Mouse (Mus musculus) limb, embryonic 13.5 days (tissue): ENCODE results near the gene Esm1. TPM values are rescaled to one million over a fixed set of nuclear protein-coding genes. Genes with fewer than 3 reads are reported as not detected.

Source experiments
- ATAC-seq: fragments of 200-750 bp; cut with Nextera tagmentation; 2 replicates; pipeline ENCODE4 v1.8.0; 2017; ENCODE audit warnings: low read depth, moderate number of reproducible peaks, moderate TSS enrichment; ENCODE audit not compliant: low FRiP score
- H3K27ac ChIP-seq: fragments of 300-500 bp; sonication (generic); 2 replicates; pipeline ENCODE4 v1.5.1; 2015; ENCODE audit warnings: inconsistent platforms, mild to moderate bottlenecking, moderate library complexity
- H3K27me3 ChIP-seq: fragments of 300-500 bp; sonication (generic); 2 replicates; pipeline ENCODE4 v1.6.1; 2015; ENCODE audit warnings: mild to moderate bottlenecking, inconsistent platforms
- H3K36me3 ChIP-seq: fragments of 300-500 bp; sonication (generic); 2 replicates; pipeline ENCODE4 v1.6.1; 2015; ENCODE audit warnings: inconsistent platforms, mild to moderate bottlenecking, moderate library complexity
- H3K4me1 ChIP-seq: fragments of 300-500 bp; sonication (generic); 2 replicates; pipeline ENCODE4 v1.6.1; 2015; ENCODE audit warnings: inconsistent platforms
- H3K4me2 ChIP-seq: fragments of 300-500 bp; sonication (generic); replicated peaks from 2 replicates; pipeline ENCODE4 v1.6.1; 2015; ENCODE audit warnings: inconsistent platforms, mild to moderate bottlenecking, moderate library complexity
- H3K4me3 ChIP-seq: fragments of 300-500 bp; sonication (generic); 2 replicates; pipeline ENCODE4 v1.5.1; 2015; ENCODE audit warnings: moderate library complexity, mild to moderate bottlenecking, inconsistent platforms
- H3K9ac ChIP-seq: fragments of 300-500 bp; sonication (generic); 2 replicates; pipeline ENCODE4 v1.6.1; 2015; ENCODE audit warnings: mild to moderate bottlenecking, inconsistent platforms
- H3K9me3 ChIP-seq: fragments of 300-500 bp; sonication (generic); 2 replicates; pipeline ENCODE4 v1.6.1; 2016; ENCODE audit warnings: inconsistent platforms
- WGBS: fragments of 180-500 bp; shearing (Covaris S2); methylation state at CpG from one replicate; pipeline ENCODE4 v1.1.7; 2015; 5-methylcytosine and 5-hydroxymethylcytosine counted together
- polyA plus RNA-seq: library from polyadenylated mRNA; unstranded; fragments of >200 nt; fragmentation: Nextera tagmentation; extraction: Ambion mirVana; gene quantifications from 2 replicates; pipeline ENCODE4 v1.2.1, GENCODE M21; 2015

Gene Esm1
- polyA plus RNA-seq, 1 experiment from 2014 or later, result 3.0 TPM

GRCm38 (mm10) chr13:113201631-113202030 is 7.8 kb upstream of the Esm1 start:
- H3K4me3 ChIP-seq, result no peak overlapping the region
- H3K27me3 ChIP-seq, result no peaks in the 10 kb centered on the region
- no peaks in the 10 kb centered on the region for H3K36me3 ChIP-seq
- ATAC-seq, result no peak
- 78% methylated on average over 2 of the region's 2 CpGs for WGBS
- no peak overlapping the region for H3K9ac ChIP-seq
- no peaks in the 10 kb centered on the region for H3K9me3 ChIP-seq
- no peak overlapping the region for H3K27ac ChIP-seq
- H3K4me1 ChIP-seq, result 0 out of 2 replicates have a peak, but pooled peaks cover 5% of the 10 kb centered on the region
- H3K4me2 ChIP-seq, result no peak overlapping the region

- Histone ChIP-seq H3K27me3 (no peaks in the 10 kb centered on the region), H3K4me1 (0 out of 2 replicates have a peak, but pooled peaks cover 5% of the 10 kb centered on the region), H3K9me3 (no peaks in the 10 kb centered on the region), H3K9ac (no peak overlapping the region), H3K36me3 (no peaks in the 10 kb centered on the region), H3K4me2 (no peak overlapping the region), H3K4me3 (no peak overlapping the region), H3K27ac (no peak overlapping the region)
- WGBS, result 28% methylated on average over 4 of the region's 4 CpGs
- ATAC-seq, result no peak; the same call in 1 of the 2 replicates
Observed at GRCm38 (mm10) chr13:113202184-113202583, 7.3 kb upstream of the Esm1 start.

GRCm38 (mm10) chr13:113203146-113203545 is 6.3 kb upstream of the Esm1 start:
- no peak for ATAC-seq
- Histone ChIP-seq H3K27ac (no peak overlapping the region), H3K4me1 (0 out of 2 replicates have a peak, but pooled peaks cover 5% of the 10 kb centered on the region), H3K9ac (no peak overlapping the region), H3K27me3 (no peaks in the 10 kb centered on the region), H3K4me2 (no peak overlapping the region), H3K36me3 (no peaks in the 10 kb centered on the region), H3K9me3 (no peaks in the 10 kb centered on the region), H3K4me3 (no peak overlapping the region)
- WGBS, result 69% methylated on average over 5 of the region's 5 CpGs

GRCm38 (mm10) chr13:113205346-113205745 is 4.1 kb upstream of the Esm1 start:
- Histone ChIP-seq H3K27me3 (peaks cover 11% of the 10 kb centered on the region), H3K36me3 (no peaks in the 10 kb centered on the region), H3K9ac (no peak overlapping the region), H3K4me3 (no peak overlapping the region), H3K27ac (no peak overlapping the region), H3K9me3 (no peaks in the 10 kb centered on the region), H3K4me2 (no peak overlapping the region), H3K4me1 (peaks cover 13% of the 10 kb centered on the region)
- WGBS, result 89% methylated on average over 5 of the region's 5 CpGs
- no peak for ATAC-seq

- 30% methylated on average over 15 of the region's 15 CpGs for WGBS
- H3K4me2 ChIP-seq, result peak overlapping the region; percentile 25; the same call in 1 of the 2 replicates
Observed at GRCm38 (mm10) chr13:113211345-113211744, 1.9 kb downstream of the Esm1 start.

GRCm38 (mm10) chr13:113212401-113212800 is 2.9 kb downstream of the Esm1 start:
- H3K27ac ChIP-seq, result no peak overlapping the region
- H3K4me3 ChIP-seq, result no peak overlapping the region
- 76% methylated on average over 3 of the region's 3 CpGs for WGBS
- H3K4me1 ChIP-seq, result peaks cover 27% of the 10 kb centered on the region
- no peaks in the 10 kb centered on the region for H3K36me3 ChIP-seq
- ATAC-seq, result no peak
- H3K9ac ChIP-seq, result no peak overlapping the region
- peaks cover 29% of the 10 kb centered on the region for H3K27me3 ChIP-seq
- H3K4me2 ChIP-seq, result no peak overlapping the region
- H3K9me3 ChIP-seq, result no peaks in the 10 kb centered on the region

More at GRCm38 (mm10) chr13:113211345-113211744, 1.9 kb downstream of the Esm1 start:
- peaks cover 27% of the 10 kb centered on the region for H3K4me1 ChIP-seq
- H3K4me3 ChIP-seq, result no peak overlapping the region
- ATAC-seq, result no peak
- H3K9me3 ChIP-seq, result no peaks in the 10 kb centered on the region
- H3K27me3 ChIP-seq, result peaks cover 29% of the 10 kb centered on the region
- H3K27ac ChIP-seq, result no peak overlapping the region
- H3K9ac ChIP-seq, result no peak overlapping the region
- H3K36me3 ChIP-seq, result no peaks in the 10 kb centered on the region

- H3K27ac ChIP-seq, result no peak overlapping the region
- H3K36me3 ChIP-seq, result no peaks in the 10 kb centered on the region
- 44% methylated on average over 3 of the region's 3 CpGs for WGBS
- H3K9ac ChIP-seq, result no peak overlapping the region
- H3K4me3 ChIP-seq, result no peak overlapping the region
- peaks cover 27% of the 10 kb centered on the region for H3K4me1 ChIP-seq
- H3K9me3 ChIP-seq, result no peaks in the 10 kb centered on the region
- ATAC-seq, result peak; percentile 76
- peaks cover 29% of the 10 kb centered on the region for H3K27me3 ChIP-seq
- H3K4me2 ChIP-seq, result no peak overlapping the region
Observed at GRCm38 (mm10) chr13:113213865-113214264, 4.4 kb downstream of the Esm1 start.

- no peak for ATAC-seq
- no peaks in the 10 kb centered on the region for H3K4me1 ChIP-seq
- no peak overlapping the region for H3K4me2 ChIP-seq
- H3K27ac ChIP-seq, result no peak overlapping the region
- no peaks in the 10 kb centered on the region for H3K36me3 ChIP-seq
- no peak overlapping the region for H3K9ac ChIP-seq
- WGBS, result 63% methylated on average over 6 of the region's 6 CpGs
- no peak overlapping the region for H3K4me3 ChIP-seq
- peaks cover 6% of the 10 kb centered on the region; the same call in 1 of the 2 replicates for H3K27me3 ChIP-seq
- H3K9me3 ChIP-seq, result no peaks in the 10 kb centered on the region
Observed at GRCm38 (mm10) chr13:113221851-113222250, 12.4 kb downstream of the Esm1 start.

- no peaks in the 10 kb centered on the region for H3K9me3 ChIP-seq
- H3K36me3 ChIP-seq, result no peaks in the 10 kb centered on the region
- H3K9ac ChIP-seq, result no peak overlapping the region
- no peak overlapping the region for H3K27ac ChIP-seq
- no peak overlapping the region for H3K4me3 ChIP-seq
- H3K4me2 ChIP-seq, result no peak overlapping the region
- H3K4me1 ChIP-seq, result no peaks in the 10 kb centered on the region
- WGBS, result 47% methylated on average over 2 of the region's 2 CpGs
- ATAC-seq, result no peak
- H3K27me3 ChIP-seq, result peaks cover 6% of the 10 kb centered on the region; the same call in 1 of the 2 replicates
Observed at GRCm38 (mm10) chr13:113224105-113224504, 14.6 kb downstream of the Esm1 start.

GRCm38 (mm10) chr13:113225811-113226210 is 16.4 kb downstream of the Esm1 start, which contains the start of gene Gzmk:
TSS of gene Gzmk (minus strand) at chr13:113225908.
- no peak within 1 kb of the TSS for H3K4me2 ChIP-seq
- H3K9ac ChIP-seq, result no peak within 1 kb of the TSS
- no peaks in the 10 kb centered on the region for H3K9me3 ChIP-seq
- no peak within 1 kb of the TSS for H3K27ac ChIP-seq
- ATAC-seq, result no peak
- H3K36me3 ChIP-seq, result no peaks in the 10 kb centered on the region
- WGBS, result 59% methylated on average over 7 of the region's 7 CpGs
- H3K4me1 ChIP-seq, result no peaks in the 10 kb centered on the region
- H3K4me3 ChIP-seq, result no peak within 1 kb of the TSS
- peaks cover 6% of the 10 kb centered on the region; the same call in 1 of the 2 replicates for H3K27me3 ChIP-seq

GRCm38 (mm10) chr13:113227076-113227475 is 17.6 kb downstream of the Esm1 start:
- 80% methylated on average over 4 of the region's 4 CpGs for WGBS
- no peak for ATAC-seq
- H3K4me1 ChIP-seq, result no peaks in the 10 kb centered on the region
- H3K27me3 ChIP-seq, result peaks cover 6% of the 10 kb centered on the region; the same call in 1 of the 2 replicates
- H3K9me3 ChIP-seq, result no peaks in the 10 kb centered on the region
- H3K36me3 ChIP-seq, result no peaks in the 10 kb centered on the region
- H3K4me3 ChIP-seq, result no peak overlapping the region
- H3K9ac ChIP-seq, result no peak overlapping the region
- H3K27ac ChIP-seq, result no peak overlapping the region
- H3K4me2 ChIP-seq, result no peak overlapping the region

- no peaks in the 10 kb centered on the region for H3K36me3 ChIP-seq
- no peak for ATAC-seq
- H3K4me2 ChIP-seq, result no peak overlapping the region
- H3K9ac ChIP-seq, result no peak overlapping the region
- H3K4me1 ChIP-seq, result no peaks in the 10 kb centered on the region
- H3K9me3 ChIP-seq, result no peaks in the 10 kb centered on the region
- peaks cover 6% of the 10 kb centered on the region; the same call in 1 of the 2 replicates for H3K27me3 ChIP-seq
- no peak overlapping the region for H3K27ac ChIP-seq
- H3K4me3 ChIP-seq, result no peak overlapping the region
- 84% methylated on average over 17 of the region's 17 CpGs for WGBS
Observed at GRCm38 (mm10) chr13:113227666-113228463, 18.4 kb downstream of the Esm1 start.
